Mouse (Mus musculus) T-cell, adult 66 days (primary cell): ENCODE data around the gene Klf11. TPM values are rescaled to one million over a fixed set of nuclear protein-coding genes. Genes with fewer than 3 reads are reported as not detected.

Experiments
- total RNA-seq, 2 experiments: library from RNA; stranded (reverse); gene quantifications; 3 replicates in 1 of 2; 4 replicates in 1 of 2; pipeline ENCODE4 v1.2.4; 2023

The Klf11 gene
- 10 to 100 TPM; 30.3 to 40.4 TPM for total RNA-seq

GRCm38 (mm10) chr12:24651063-24651557 lies at the start of gene Klf11:
Klf11 (plus strand) TSS chr12:24651274.

GRCm38 (mm10) chr12:24681286-24682023 lies 30.4 kb downstream of the Klf11 start, which contains the start of gene Cys1:
Cys1 (minus strand) TSS chr12:24681813.

GRCm38 (mm10) chr12:24707954-24708823 lies 57.1 kb downstream of the Klf11 start, which contains the start of gene Rrm2:
Rrm2 (plus strand) TSS chr12:24708241.

Other genes with a start within 250 kb of the Klf11 start
- gene Taf1b, start 152.9 kb upstream of the Klf11 start, total RNA-seq: 10 to 100 TPM; 41.4 to 54.8 TPM
- gene Grhl1, start 79.0 kb upstream of the Klf11 start, total RNA-seq: 1 to 10 TPM; 2.2 to 3.5 TPM
- gene Cys1, start 30.5 kb downstream of the Klf11 start, total RNA-seq: not detected
- gene Rrm2, start 57.0 kb downstream of the Klf11 start, total RNA-seq: 1 to 10 TPM; 5.8 to 9.4 TPM
- gene Mboat2, start 179.6 kb downstream of the Klf11 start, total RNA-seq: not detected